16 mouse cellular contexts compared by ENCODE assay signal in genomic region chr5:108564346-108564745, GRCm38 (mm10). TPM values are rescaled to one million over a fixed set of nuclear protein-coding genes. Genes with fewer than 3 reads are reported as not detected.
"Had no signal": no experiment of that assay in that cellular context is flagged by ENCODE, and none has a peak within 500 bp of the region (broad histone marks: within the 10 kb centered on the region; RNA-seq: fewer than 3 reads in every experiment).

No protein-coding gene starts in this region.

- H3K27me3 ChIP-seq: kidney, embryonic 15.5 days; limb, embryonic 12.5 days; limb, embryonic 15.5 days; midbrain, embryonic 13.5 days had no signal

- H3K4me3 ChIP-seq: kidney, embryonic 15.5 days; limb, embryonic 12.5 days; limb, embryonic 15.5 days; midbrain, embryonic 13.5 days had no signal

- H3K4me2 ChIP-seq: kidney, embryonic 15.5 days; limb, embryonic 12.5 days; limb, embryonic 15.5 days; liver, embryonic 11.5 days; lung, embryonic 14.5 days; midbrain, embryonic 13.5 days had no signal

- H3K27ac ChIP-seq: kidney, embryonic 15.5 days; limb, embryonic 12.5 days; limb, embryonic 15.5 days; liver, embryonic 14.5 days; macrophage; midbrain, embryonic 13.5 days had no signal

- H3K9me3 ChIP-seq: kidney, embryonic 15.5 days; limb, embryonic 12.5 days; limb, embryonic 15.5 days; midbrain, embryonic 13.5 days had no signal

- ATAC-seq: liver, postnatal 0 days; lung, postnatal 0 days; midbrain, embryonic 13.5 days had no signal

- H3K9ac ChIP-seq: kidney, embryonic 15.5 days; limb, embryonic 12.5 days; limb, embryonic 15.5 days; liver, embryonic 14.5 days; liver, postnatal 0 days; lung, embryonic 14.5 days; midbrain, embryonic 13.5 days had no signal

- DNase-seq: kidney, postnatal 10 days; left cerebral cortex, postnatal 4 days; liver, postnatal 0 days; lung, embryonic 14.5 days; thymus, adult 18-20 months; thymus, postnatal 36 days had no signal

- H3K4me1 ChIP-seq: kidney, embryonic 15.5 days; limb, embryonic 12.5 days; limb, embryonic 15.5 days; midbrain, embryonic 13.5 days had no signal

RNA-seq across cellular contexts. Expression of gene Cplx1, which starts 14.5 kb away (rescaled TPM):
- total RNA-seq: megakaryocyte, adult 5-6 weeks had no signal
- polyA plus RNA-seq: liver, embryonic 11.5 days; liver, embryonic 14.5 days; liver, postnatal 0 days; macrophage; spleen, adult 2 months had no signal
